Mouse (Mus musculus) hindbrain, embryonic 16.5 days (tissue): Measurements from ENCODE around the gene Gm13124. TPM values are rescaled to one million over a fixed set of nuclear protein-coding genes. Genes with fewer than 3 reads are reported as not detected.
"Not testable (repeated sequence)": the region's sequence is repeated elsewhere in the genome, so short reads cannot be mapped to it uniquely, and the experiment has no call there.

ENCODE experiments used
- ATAC-seq: fragments of 200-750 bp; cut with Nextera tagmentation; 2 replicates; pipeline ENCODE4 v1.8.0; 2017; ENCODE audit warnings: moderate TSS enrichment, moderate library complexity
- H3K27ac ChIP-seq: fragments of 300-500 bp; sonication (generic); 2 replicates; pipeline ENCODE4 v1.5.1; 2014; ENCODE audit warnings: low read depth, mild to moderate bottlenecking, control low read depth, low read length, moderate library complexity
- H3K27me3 ChIP-seq: fragments of 300-500 bp; sonication (generic); replicated peaks from 2 replicates; pipeline ENCODE4 v1.6.1; 2014; ENCODE audit warnings: low read length; ENCODE audit not compliant: control insufficient read depth, insufficient read depth
- H3K36me3 ChIP-seq: fragments of 300-500 bp; sonication (generic); 2 replicates; pipeline ENCODE4 v1.6.1; 2014; ENCODE audit warnings: mild to moderate bottlenecking, low read length, moderate library complexity, mixed read lengths; ENCODE audit not compliant: control insufficient read depth, insufficient read depth
- H3K4me1 ChIP-seq: fragments of 300-500 bp; sonication (generic); 2 replicates; pipeline ENCODE4 v1.6.1; 2014; ENCODE audit warnings: low read depth, low read length; ENCODE audit not compliant: control insufficient read depth, insufficient read depth
- H3K4me2 ChIP-seq: fragments of 300-500 bp; sonication (generic); 2 replicates; pipeline ENCODE4 v1.6.1; 2014; ENCODE audit warnings: mild to moderate bottlenecking, low read length, control low read depth, moderate library complexity
- H3K4me3 ChIP-seq: fragments of 300-500 bp; sonication (generic); 2 replicates; pipeline ENCODE4 v1.5.1; 2014; ENCODE audit warnings: mild to moderate bottlenecking, low read length, control low read depth, moderate library complexity
- H3K9ac ChIP-seq: fragments of 300-500 bp; sonication (generic); 2 replicates; pipeline ENCODE4 v1.6.1; 2014; ENCODE audit warnings: low read depth, mild to moderate bottlenecking, control low read depth, low read length, moderate library complexity
- H3K9me3 ChIP-seq: fragments of 300-500 bp; sonication (generic); 2 replicates; pipeline ENCODE4 v1.6.1; 2014; ENCODE audit warnings: mild to moderate bottlenecking, low read length, moderate library complexity; ENCODE audit not compliant: control insufficient read depth
- WGBS: fragments of 180-500 bp; shearing (Covaris S2); extraction: QIAGEN DNeasy Blood & Tissue Kit; methylation state at CpG from one replicate; pipeline ENCODE4 v1.1.7; 2014; 5-methylcytosine and 5-hydroxymethylcytosine counted together
- polyA plus RNA-seq: library from polyadenylated mRNA; unstranded; fragments of >200 nt; fragmentation: Nextera tagmentation; extraction: Ambion mirVana; gene quantifications from 2 replicates; pipeline ENCODE4 v1.2.1, GENCODE M21; 2015

Gene Gm13124
- polyA plus RNA-seq = not detected in 2 replicates

- H3K27me3 ChIP-seq = no peaks in the 10 kb centered on the region
- no peaks in the 10 kb centered on the region for H3K4me1 ChIP-seq
- WGBS = 95% methylated on average over 1 of the region's 1 CpGs
- no peaks in the 10 kb centered on the region for H3K36me3 ChIP-seq
- H3K27ac ChIP-seq = no peak within 1 kb of the TSS
- H3K9ac ChIP-seq = no peak within 1 kb of the TSS
- no peak within 1 kb of the TSS for H3K4me2 ChIP-seq
- ATAC-seq = no peak
- no peak within 1 kb of the TSS for H3K4me3 ChIP-seq
- H3K9me3 ChIP-seq = peaks cover 29% of the 10 kb centered on the region
Measured at GRCm38 (mm10) chr4:144565034-144565433, at the start of gene Gm13124. Gm13124 (minus strand) TSS chr4:144565134.

GRCm38 (mm10) chr4:144614586-144614985, 49.7 kb upstream of the Gm13124 start:
- no peak for ATAC-seq
- Histone ChIP-seq H3K36me3 (no peaks in the 10 kb centered on the region), H3K9ac (no peak overlapping the region), H3K4me1 (no peaks in the 10 kb centered on the region), H3K27ac (no peak overlapping the region), H3K9me3 (peaks cover 16% of the 10 kb centered on the region), H3K4me3 (no peak overlapping the region), H3K4me2 (no peak overlapping the region), H3K27me3 (no peaks in the 10 kb centered on the region)
- WGBS = 70% methylated on average over 1 of the region's 1 CpGs

GRCm38 (mm10) chr4:144613407-144613806, 48.5 kb upstream of the Gm13124 start, which contains the start of gene Aadacl4:
Aadacl4 (plus strand) TSS chr4:144613707.
- 53% methylated on average over 1 of the region's 1 CpGs for WGBS
- Histone ChIP-seq H3K36me3 (no peaks in the 10 kb centered on the region), H3K4me3 (no peak within 1 kb of the TSS), H3K4me2 (no peak within 1 kb of the TSS), H3K27ac (no peak within 1 kb of the TSS), H3K27me3 (no peaks in the 10 kb centered on the region), H3K9me3 (peaks cover 16% of the 10 kb centered on the region), H3K4me1 (no peaks in the 10 kb centered on the region), H3K9ac (no peak within 1 kb of the TSS)
- ATAC-seq = no peak

GRCm38 (mm10) chr4:144592790-144593189, 27.9 kb upstream of the Gm13124 start:
- H3K9ac ChIP-seq = no peak overlapping the region
- no peak for ATAC-seq
- H3K4me2 ChIP-seq = no peak overlapping the region
- H3K27me3 ChIP-seq = no peaks in the 10 kb centered on the region
- H3K36me3 ChIP-seq = no peaks in the 10 kb centered on the region
- H3K4me3 ChIP-seq = no peak overlapping the region
- H3K27ac ChIP-seq = no peak overlapping the region
- peaks cover 10% of the 10 kb centered on the region for H3K9me3 ChIP-seq
- no peaks in the 10 kb centered on the region for H3K4me1 ChIP-seq

- not testable (repeated sequence) for H3K36me3 ChIP-seq, H3K27ac ChIP-seq, H3K4me3 ChIP-seq, H3K4me1 ChIP-seq, H3K9me3 ChIP-seq, H3K4me2 ChIP-seq, H3K27me3 ChIP-seq, H3K9ac ChIP-seq, ATAC-seq
- whole genome bisulfite sequencing = 90% methylated on average over 12 of the region's 16 CpGs
Measured at GRCm38 (mm10) chr4:144586207-144586606, 21.3 kb upstream of the Gm13124 start.

GRCm38 (mm10) chr4:144567752-144568151, 2.8 kb upstream of the Gm13124 start:
- no peak overlapping the region for H3K27ac ChIP-seq
- H3K4me2 ChIP-seq = no peak overlapping the region
- no peaks in the 10 kb centered on the region for H3K4me1 ChIP-seq
- H3K36me3 ChIP-seq = no peaks in the 10 kb centered on the region
- no peak overlapping the region for H3K4me3 ChIP-seq
- no peak overlapping the region for H3K9ac ChIP-seq
- H3K9me3 ChIP-seq = peaks cover 18% of the 10 kb centered on the region
- no peaks in the 10 kb centered on the region for H3K27me3 ChIP-seq
- ATAC-seq = no peak

GRCm38 (mm10) chr4:144561205-144561604, 3.7 kb downstream of the Gm13124 start:
- H3K4me3 ChIP-seq = no peak overlapping the region
- no peak overlapping the region for H3K4me2 ChIP-seq
- H3K9me3 ChIP-seq = peaks cover 31% of the 10 kb centered on the region
- H3K27ac ChIP-seq = no peak overlapping the region
- 69% methylated on average over 2 of the region's 2 CpGs for WGBS
- no peak overlapping the region for H3K9ac ChIP-seq
- no peaks in the 10 kb centered on the region for H3K36me3 ChIP-seq
- H3K27me3 ChIP-seq = no peaks in the 10 kb centered on the region
- no peaks in the 10 kb centered on the region for H3K4me1 ChIP-seq
- ATAC-seq = no peak

- H3K4me3 ChIP-seq = no peak overlapping the region
- H3K9me3 ChIP-seq = peaks cover 36% of the 10 kb centered on the region
- no peak overlapping the region for H3K27ac ChIP-seq
- H3K4me2 ChIP-seq = no peak overlapping the region
- no peaks in the 10 kb centered on the region for H3K36me3 ChIP-seq
- no peak overlapping the region for H3K9ac ChIP-seq
- H3K4me1 ChIP-seq = no peaks in the 10 kb centered on the region
- ATAC-seq = no peak
- H3K27me3 ChIP-seq = no peaks in the 10 kb centered on the region
Measured at GRCm38 (mm10) chr4:144559792-144560191, 5.1 kb downstream of the Gm13124 start.

GRCm38 (mm10) chr4:144551156-144551555, 13.8 kb downstream of the Gm13124 start:
- H3K4me1 ChIP-seq = no peaks in the 10 kb centered on the region
- no peak overlapping the region for H3K4me3 ChIP-seq
- H3K9me3 ChIP-seq = peaks cover 34% of the 10 kb centered on the region
- no peak overlapping the region for H3K4me2 ChIP-seq
- H3K9ac ChIP-seq = no peak overlapping the region
- H3K27me3 ChIP-seq = no peaks in the 10 kb centered on the region
- ATAC-seq = no peak
- H3K27ac ChIP-seq = no peak overlapping the region
- H3K36me3 ChIP-seq = no peaks in the 10 kb centered on the region

GRCm38 (mm10) chr4:144545339-144545738, 19.6 kb downstream of the Gm13124 start:
- ATAC-seq, H3K4me2 ChIP-seq, H3K4me3 ChIP-seq, H3K9ac ChIP-seq, H3K36me3 ChIP-seq, H3K27ac ChIP-seq, H3K27me3 ChIP-seq, H3K4me1 ChIP-seq: not testable (repeated sequence)
- WGBS = 93% methylated on average over 13 of the region's 13 CpGs
- peaks cover 33% of the 10 kb centered on the region for H3K9me3 ChIP-seq
